Mouse (Mus musculus) limb, embryonic 11.5 days (tissue): ENCODE data around the gene Trim60. TPM values are rescaled to one million over a fixed set of nuclear protein-coding genes. Genes with fewer than 3 reads are reported as not detected.

Experiments used
- ATAC-seq: fragments of 200-750 bp; cut with Nextera tagmentation; 2 replicates; pipeline ENCODE4 v1.8.0; 2017; ENCODE audit warnings: low read depth; ENCODE audit not compliant: insufficient number of reproducible peaks, low FRiP score, low TSS enrichment
- DNase-seq: peaks from one replicate; pipeline ENCODE4 v3.0.0-alpha.2; 2015; ENCODE audit warnings: low spot score
- H3K27ac ChIP-seq: fragments of 300-500 bp; sonication (generic); replicated peaks from 2 replicates; pipeline ENCODE4 v1.5.1; 2014; ENCODE audit warnings: low read depth, mild to moderate bottlenecking, low read length
- H3K27me3 ChIP-seq: fragments of 300-500 bp; sonication (generic); 2 replicates; pipeline ENCODE4 v1.6.1; 2014; ENCODE audit warnings: mild to moderate bottlenecking, low read length, mixed read lengths; ENCODE audit not compliant: control insufficient read depth, insufficient read depth
- H3K36me3 ChIP-seq: fragments of 300-500 bp; sonication (generic); 2 replicates; pipeline ENCODE4 v1.6.1; 2014; ENCODE audit warnings: mild to moderate bottlenecking, low read length, moderate library complexity, mixed read lengths; ENCODE audit not compliant: control insufficient read depth, insufficient read depth
- H3K4me1 ChIP-seq: fragments of 300-500 bp; sonication (generic); 2 replicates; pipeline ENCODE4 v1.6.1; 2014; ENCODE audit warnings: low read length, mixed read lengths; ENCODE audit not compliant: control insufficient read depth, insufficient read depth
- H3K4me2 ChIP-seq: fragments of 300-500 bp; sonication (generic); 2 replicates; pipeline ENCODE4 v1.6.1; 2014; ENCODE audit warnings: low read depth, mild to moderate bottlenecking, moderate library complexity; ENCODE audit not compliant: severe bottlenecking
- H3K4me3 ChIP-seq: fragments of 300-500 bp; sonication (generic); 2 replicates; pipeline ENCODE4 v1.5.1; 2014; ENCODE audit warnings: low read depth, low read length
- H3K9ac ChIP-seq: fragments of 300-500 bp; sonication (generic); 2 replicates; pipeline ENCODE4 v1.6.1; 2014; ENCODE audit warnings: mild to moderate bottlenecking, low read length
- H3K9me3 ChIP-seq: fragments of 300-500 bp; sonication (generic); 2 replicates; pipeline ENCODE4 v1.6.1; 2016; ENCODE audit warnings: low read length; ENCODE audit not compliant: control insufficient read depth
- WGBS: fragments of 180-500 bp; shearing (Covaris S2); extraction: QIAGEN DNeasy Blood & Tissue Kit; methylation state at CpG from one replicate; pipeline ENCODE4 v1.1.7; 2014; 5-methylcytosine and 5-hydroxymethylcytosine counted together
- polyA plus RNA-seq: library from polyadenylated mRNA; unstranded; fragments of >200 nt; fragmentation: Nextera tagmentation; extraction: Ambion mirVana; gene quantifications from 2 replicates; pipeline ENCODE4 v1.2.1, GENCODE M21; 2014

Gene Trim60
- polyA plus RNA-seq = not detected in 2 replicates

DNA sequence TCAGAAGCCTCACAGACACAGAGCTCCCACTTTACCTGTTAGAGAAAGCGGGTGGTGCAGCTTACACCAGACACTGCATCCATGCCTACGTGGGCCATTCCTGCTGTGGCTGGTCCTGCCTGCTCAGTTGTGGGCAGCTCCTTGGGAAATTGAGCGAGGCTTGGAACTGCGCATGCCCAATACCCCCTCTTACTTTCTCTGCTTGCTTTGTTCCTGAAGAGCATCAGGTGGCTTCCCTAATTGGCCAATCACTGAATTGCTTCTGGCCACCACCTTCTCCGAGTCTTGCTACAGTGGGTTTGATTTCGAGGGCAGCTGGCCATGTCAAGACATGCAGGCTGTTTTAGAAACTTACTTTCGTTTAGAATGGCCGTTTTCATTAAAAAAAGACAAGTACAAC is at the start of gene Trim60, which contains the start of gene Trim61:
Gene Trim60 (minus strand): TSS at position 162 of the 400 bp plus-strand sequence.
Gene Trim61 (minus strand): TSS at position 101 of the 400 bp plus-strand sequence.
- Histone ChIP-seq H3K4me1 (no peaks in the 10 kb centered on the region), H3K27ac (no peak within 1 kb of the TSS), H3K4me3 (no peak within 1 kb of the TSS), H3K9me3 (no peaks in the 10 kb centered on the region), H3K36me3 (no peaks in the 10 kb centered on the region), H3K27me3 (no peaks in the 10 kb centered on the region), H3K9ac (no peak within 1 kb of the TSS), H3K4me2 (no peak within 1 kb of the TSS)
- DNase-seq = no peak
- 86% methylated on average over 8 of the region's 8 CpGs for WGBS
- no peak for ATAC-seq

DNA sequence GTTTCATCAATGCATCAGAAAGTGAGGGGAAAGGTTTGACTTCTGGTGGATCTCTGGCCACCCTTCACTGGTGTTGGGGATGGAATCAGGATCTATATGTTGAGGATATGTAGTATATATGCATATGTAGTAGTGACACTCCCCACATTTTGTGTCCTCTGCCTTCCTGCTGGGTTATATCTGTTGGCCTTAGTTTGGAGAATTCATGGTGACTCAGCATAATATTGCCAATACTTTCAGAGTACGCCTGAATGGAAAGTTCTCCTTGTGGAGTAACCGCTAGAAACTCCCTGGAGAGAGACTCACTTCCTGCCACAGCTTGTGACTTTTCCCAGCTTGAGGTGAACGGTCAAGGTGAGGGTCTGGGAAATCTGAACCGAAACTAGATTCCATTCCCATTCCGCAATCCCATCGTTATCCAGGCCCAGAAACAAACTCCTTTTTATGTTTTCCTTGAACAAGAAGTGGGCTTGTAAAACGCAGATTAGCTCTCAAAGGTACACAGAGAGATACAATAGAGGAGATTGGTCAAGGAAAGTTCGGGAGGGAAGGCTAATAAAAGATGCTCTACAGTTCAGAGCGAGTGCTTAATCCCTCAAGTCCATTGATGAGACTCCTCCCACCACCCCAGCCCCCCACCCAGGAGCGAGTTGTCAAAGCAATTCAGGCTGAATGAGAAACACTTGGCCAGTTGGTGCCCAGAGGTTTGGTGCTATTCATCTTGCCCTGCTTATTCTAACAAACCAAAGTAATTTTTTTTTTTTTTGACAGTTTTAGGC is 49.5 kb upstream of the Trim60 start:
- ATAC-seq (no peak), DNase-seq (no peak)
- 36% methylated on average over 10 of the region's 10 CpGs for WGBS

DNA sequence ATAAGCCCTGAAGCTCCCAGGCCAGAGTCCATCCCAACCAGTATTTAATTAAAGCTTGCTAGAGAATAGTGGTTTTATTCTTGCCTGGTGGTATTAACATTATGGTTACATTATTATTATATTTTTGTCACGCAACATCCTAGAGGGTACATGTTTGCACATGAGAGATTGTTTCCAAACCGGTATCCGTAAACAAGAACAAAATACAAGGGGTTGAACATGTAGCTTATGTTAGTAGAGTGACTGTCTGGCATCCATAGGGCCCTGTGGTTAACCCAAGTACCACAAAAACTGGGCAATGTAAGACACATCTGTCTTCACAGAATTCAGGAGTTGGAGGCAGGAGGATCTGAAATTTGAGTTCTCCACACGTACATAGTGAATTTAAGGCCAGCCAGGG is 48.6 kb upstream of the Trim60 start:
- 90% methylated on average over 4 of the region's 4 CpGs for WGBS
- DNase-seq (no peak), ATAC-seq (no peak)
- Histone ChIP-seq H3K9me3 (no peaks in the 10 kb centered on the region), H3K9ac (no peak overlapping the region), H3K27me3 (no peaks in the 10 kb centered on the region), H3K4me2 (no peak overlapping the region), H3K36me3 (no peaks in the 10 kb centered on the region), H3K4me1 (no peaks in the 10 kb centered on the region), H3K4me3 (no peak overlapping the region), H3K27ac (no peak overlapping the region)

More for the DNA sequence above, 49.5 kb upstream of the Trim60 start:
- no peak overlapping the region for H3K4me3 ChIP-seq
- H3K9me3 ChIP-seq = no peaks in the 10 kb centered on the region
- no peak overlapping the region for H3K27ac ChIP-seq
- no peaks in the 10 kb centered on the region for H3K36me3 ChIP-seq
- H3K9ac ChIP-seq = no peak overlapping the region
- no peaks in the 10 kb centered on the region for H3K4me1 ChIP-seq
- H3K27me3 ChIP-seq = no peaks in the 10 kb centered on the region
- H3K4me2 ChIP-seq = no peak overlapping the region

DNA sequence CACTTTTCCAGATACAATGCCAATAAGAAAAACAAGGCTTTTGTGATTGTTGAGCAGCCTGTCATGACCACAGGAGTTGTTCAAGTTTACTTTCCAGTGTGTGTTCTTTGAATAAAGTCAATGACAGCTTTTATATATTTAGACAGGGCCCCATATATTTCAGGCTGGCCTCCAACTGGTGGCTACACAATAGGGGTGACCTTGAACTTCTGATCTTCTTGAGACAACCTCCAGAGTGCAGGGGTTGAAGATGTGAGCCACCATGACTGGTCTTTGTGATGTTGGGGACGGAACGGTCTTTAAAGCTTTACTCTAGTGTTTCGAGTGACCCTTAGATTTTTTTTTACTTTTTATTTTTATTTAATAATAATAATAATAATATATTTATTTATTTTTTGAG is 47.2 kb upstream of the Trim60 start:
- H3K27ac ChIP-seq = no peak overlapping the region
- no peaks in the 10 kb centered on the region for H3K36me3 ChIP-seq
- 97% methylated on average over 3 of the region's 3 CpGs for WGBS
- H3K9me3 ChIP-seq = no peaks in the 10 kb centered on the region
- DNase-seq (no peak), ATAC-seq (no peak)
- no peak overlapping the region for H3K9ac ChIP-seq
- no peak overlapping the region for H3K4me3 ChIP-seq
- no peaks in the 10 kb centered on the region for H3K27me3 ChIP-seq
- no peak overlapping the region for H3K4me2 ChIP-seq
- no peaks in the 10 kb centered on the region for H3K4me1 ChIP-seq

DNA sequence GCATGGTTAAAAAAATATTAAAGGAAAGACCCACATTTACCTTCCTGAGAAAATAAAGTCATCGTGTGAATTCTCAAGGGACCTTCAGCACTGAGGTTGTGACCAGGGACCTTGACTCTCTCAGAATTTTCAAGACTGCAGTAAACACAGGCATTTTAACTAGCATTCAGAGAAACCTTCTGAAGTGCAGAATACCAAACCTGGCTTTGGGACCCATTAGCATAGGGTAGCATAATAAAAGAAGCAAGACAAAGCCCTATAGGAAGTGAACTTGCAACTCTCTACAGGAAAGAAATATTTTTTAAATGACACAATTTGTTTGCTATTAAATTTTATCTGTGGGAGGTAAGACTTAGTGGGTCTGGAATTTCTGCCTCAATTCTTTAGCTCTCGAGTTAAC is 45.7 kb upstream of the Trim60 start:
- Histone ChIP-seq H3K27ac (no peak overlapping the region), H3K9ac (no peak overlapping the region), H3K9me3 (no peaks in the 10 kb centered on the region), H3K36me3 (no peaks in the 10 kb centered on the region), H3K4me2 (no peak overlapping the region), H3K4me1 (no peaks in the 10 kb centered on the region), H3K4me3 (no peak overlapping the region), H3K27me3 (no peaks in the 10 kb centered on the region)
- WGBS = 45% methylated on average over 2 of the region's 2 CpGs
- DNase-seq (no peak), ATAC-seq (no peak)

- Histone ChIP-seq H3K27me3 (no peaks in the 10 kb centered on the region), H3K9ac (no peak overlapping the region), H3K36me3 (no peaks in the 10 kb centered on the region), H3K27ac (no peak overlapping the region), H3K9me3 (no peaks in the 10 kb centered on the region), H3K4me3 (no peak overlapping the region), H3K4me1 (no peaks in the 10 kb centered on the region), H3K4me2 (no peak overlapping the region)
- no peak for ATAC-seq
- WGBS = 79% methylated on average over 4 of the region's 4 CpGs
- DNase-seq = no peak
These were observed 43.8 kb upstream of the Trim60 start for GRCm38 (mm10) chr8:65062195-65062594.

DNA sequence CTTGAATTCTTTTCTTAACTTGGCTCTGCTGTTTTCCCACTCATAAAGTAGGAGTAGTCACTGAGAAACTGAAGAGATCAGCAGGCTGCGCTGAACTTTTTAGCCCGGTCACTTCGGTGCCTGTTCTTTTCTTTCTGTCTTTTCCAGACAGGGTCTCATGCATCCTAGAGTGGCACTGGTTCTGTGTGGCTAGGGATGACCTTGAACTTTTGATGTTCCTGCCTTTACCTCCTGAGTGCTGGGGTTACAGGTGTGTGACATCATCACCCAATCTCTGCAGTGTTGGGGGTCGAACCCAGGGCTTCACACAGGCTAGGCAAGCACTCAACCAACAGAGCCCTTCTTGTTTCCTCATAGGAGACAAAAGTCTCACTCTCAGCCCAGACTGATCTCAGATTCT is 38.3 kb upstream of the Trim60 start:
- DNase-seq (no peak), ATAC-seq (no peak)
- 92% methylated on average over 4 of the region's 4 CpGs for WGBS
- no peak overlapping the region for H3K27ac ChIP-seq
- H3K27me3 ChIP-seq = no peaks in the 10 kb centered on the region
- no peak overlapping the region for H3K4me2 ChIP-seq
- H3K36me3 ChIP-seq = no peaks in the 10 kb centered on the region
- no peaks in the 10 kb centered on the region for H3K9me3 ChIP-seq
- no peak overlapping the region for H3K9ac ChIP-seq
- peaks cover 8% of the 10 kb centered on the region for H3K4me1 ChIP-seq
- no peak overlapping the region for H3K4me3 ChIP-seq

DNA sequence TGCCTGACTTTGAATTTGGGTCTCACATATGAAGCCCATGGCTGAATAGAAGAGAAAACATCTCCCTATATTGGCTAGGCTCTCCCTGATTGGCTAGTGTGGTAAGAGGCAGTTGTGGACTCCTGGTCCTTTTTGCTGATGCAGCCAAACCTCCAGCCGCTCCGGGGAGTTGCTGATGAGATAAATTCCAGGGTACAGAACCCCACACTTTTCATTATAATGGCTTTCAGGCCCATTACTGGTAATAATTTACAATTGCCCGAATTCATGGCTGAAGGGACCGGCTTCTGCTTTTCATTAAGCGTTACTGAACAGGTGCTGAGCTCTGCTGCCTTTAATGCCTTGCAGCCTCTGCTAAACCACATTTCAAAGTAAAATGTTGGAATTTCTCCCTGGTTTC is 35.6 kb upstream of the Trim60 start:
- 7% methylated on average over 5 of the region's 5 CpGs for WGBS

More for the DNA sequence above, 35.6 kb upstream of the Trim60 start:
- no peaks in the 10 kb centered on the region for H3K27me3 ChIP-seq
- no peak overlapping the region for H3K4me3 ChIP-seq
- peak; percentile 82 for ATAC-seq
- H3K36me3 ChIP-seq = no peaks in the 10 kb centered on the region
- no peak overlapping the region for H3K9ac ChIP-seq
- DNase-seq = peak; percentile 74
- no peak overlapping the region for H3K4me2 ChIP-seq
- peaks cover 8% of the 10 kb centered on the region for H3K4me1 ChIP-seq
- H3K9me3 ChIP-seq = no peaks in the 10 kb centered on the region
- H3K27ac ChIP-seq = peak overlapping the region; percentile 79
